Mouse (Mus musculus) heart, adult 18-20 months (tissue): ENCODE measurements around the gene Slc7a6os. TPM values are rescaled to one million over a fixed set of nuclear protein-coding genes. Genes with fewer than 3 reads are reported as not detected.
A peak's percentile ranks its signal among the peaks of the same experiment; 100 is the strongest.
"Not testable (repeated sequence)": the region's sequence is repeated elsewhere in the genome, so short reads cannot be mapped to it uniquely, and the experiment has no call there.

Source experiments
- DNase-seq, 2 experiments: peaks; one replicate each; pipeline ENCODE4 v3.0.0; 2021 to 2022; ENCODE audit warnings: mixed read lengths in 1 of 2
- long read RNA-seq, 2 experiments: library from polyadenylated mRNA; stranded (forward); transcript quantifications; one replicate each; pipeline ENCODE4 v2.0.0; 2021
- total RNA-seq, 2 experiments: library from RNA; stranded (reverse); gene quantifications; 2 replicates each; pipeline ENCODE4 v1.2.3; 2021

The Slc7a6os gene
- total RNA-seq, result 10 to 100 TPM in 1 of 2 experiments, 1 to 10 TPM in 1; 9.8 to 11.0 TPM
- long read RNA-seq, experiment 1, partial matches to known transcripts, result 0 of 2 reads
- long read RNA-seq, experiment 1, other reads (novel, unspliced or antisense), result 0 of 2 reads
- long read RNA-seq, experiment 2, result 0 reads

GRCm38 (mm10) chr8:106210821-106211345 lies at the start of gene Slc7a6os, which contains the start of gene Prmt7:
Gene Slc7a6os (minus strand): TSS chr8:106210935.
Gene Prmt7 (plus strand): TSS chr8:106210936.
- DNase-seq, result peak; percentile 97 to 98

GRCm38 (mm10) chr8:106259579-106260255 lies 49.0 kb upstream of the Slc7a6os start:
- no peak for DNase-seq

GRCm38 (mm10) chr8:106258169-106258568 lies 47.4 kb upstream of the Slc7a6os start:
- DNase-seq, result peak in 1 of 2 experiments; percentile 16

GRCm38 (mm10) chr8:106250186-106250585 lies 39.5 kb upstream of the Slc7a6os start:
- no peak for DNase-seq

GRCm38 (mm10) chr8:106237106-106237505 lies 26.4 kb upstream of the Slc7a6os start:
- no peak for DNase-seq

GRCm38 (mm10) chr8:106234567-106235261 lies 24.0 kb upstream of the Slc7a6os start:
- no peak for DNase-seq

GRCm38 (mm10) chr8:106232751-106233150 lies 22.0 kb upstream of the Slc7a6os start:
- no peak for DNase-seq

GRCm38 (mm10) chr8:106231536-106231935 lies 20.8 kb upstream of the Slc7a6os start:
- DNase-seq, result no peak

GRCm38 (mm10) chr8:106226589-106226988 lies 15.9 kb upstream of the Slc7a6os start:
- DNase-seq, result peak; percentile 32 to 83

- DNase-seq, result no peak
Observed at GRCm38 (mm10) chr8:106219620-106220019, 8.9 kb upstream of the Slc7a6os start.

GRCm38 (mm10) chr8:106213959-106214358 lies 3.2 kb upstream of the Slc7a6os start:
- no peak for DNase-seq

- DNase-seq, result no peak
Observed at GRCm38 (mm10) chr8:106211421-106211820, 686 bp upstream of the Slc7a6os start.

GRCm38 (mm10) chr8:106210035-106210731 lies 552 bp downstream of the Slc7a6os start:
- no peak for DNase-seq

- DNase-seq, result not testable (repeated sequence)
Observed at GRCm38 (mm10) chr8:106199596-106199995, 11.1 kb downstream of the Slc7a6os start.

GRCm38 (mm10) chr8:106198741-106199140 lies 12.0 kb downstream of the Slc7a6os start:
- DNase-seq, result peak; percentile 37 to 56

GRCm38 (mm10) chr8:106194062-106194461 lies 16.7 kb downstream of the Slc7a6os start:
- no peak for DNase-seq

- no peak for DNase-seq
Observed at GRCm38 (mm10) chr8:106193162-106193561, 17.6 kb downstream of the Slc7a6os start.

GRCm38 (mm10) chr8:106191639-106192038 lies 19.1 kb downstream of the Slc7a6os start:
- peak in 1 of 2 experiments; percentile 35 for DNase-seq

GRCm38 (mm10) chr8:106189162-106189561 lies 21.6 kb downstream of the Slc7a6os start:
- DNase-seq, result no peak

GRCm38 (mm10) chr8:106186394-106186793 lies 24.3 kb downstream of the Slc7a6os start:
- DNase-seq, result no peak

GRCm38 (mm10) chr8:106185628-106186270 lies 25.0 kb downstream of the Slc7a6os start:
- DNase-seq, result peak; percentile 77 to 84

GRCm38 (mm10) chr8:106178428-106178827 lies 32.3 kb downstream of the Slc7a6os start:
- no peak for DNase-seq
